Mouse (Mus musculus): Measurements from ENCODE around the gene Pck2. TPM values are rescaled to one million over a fixed set of nuclear protein-coding genes. Genes with fewer than 3 reads are reported as not detected.

Pck2 gene
- polyA plus RNA-seq (2021): 109 TPM

DNA sequence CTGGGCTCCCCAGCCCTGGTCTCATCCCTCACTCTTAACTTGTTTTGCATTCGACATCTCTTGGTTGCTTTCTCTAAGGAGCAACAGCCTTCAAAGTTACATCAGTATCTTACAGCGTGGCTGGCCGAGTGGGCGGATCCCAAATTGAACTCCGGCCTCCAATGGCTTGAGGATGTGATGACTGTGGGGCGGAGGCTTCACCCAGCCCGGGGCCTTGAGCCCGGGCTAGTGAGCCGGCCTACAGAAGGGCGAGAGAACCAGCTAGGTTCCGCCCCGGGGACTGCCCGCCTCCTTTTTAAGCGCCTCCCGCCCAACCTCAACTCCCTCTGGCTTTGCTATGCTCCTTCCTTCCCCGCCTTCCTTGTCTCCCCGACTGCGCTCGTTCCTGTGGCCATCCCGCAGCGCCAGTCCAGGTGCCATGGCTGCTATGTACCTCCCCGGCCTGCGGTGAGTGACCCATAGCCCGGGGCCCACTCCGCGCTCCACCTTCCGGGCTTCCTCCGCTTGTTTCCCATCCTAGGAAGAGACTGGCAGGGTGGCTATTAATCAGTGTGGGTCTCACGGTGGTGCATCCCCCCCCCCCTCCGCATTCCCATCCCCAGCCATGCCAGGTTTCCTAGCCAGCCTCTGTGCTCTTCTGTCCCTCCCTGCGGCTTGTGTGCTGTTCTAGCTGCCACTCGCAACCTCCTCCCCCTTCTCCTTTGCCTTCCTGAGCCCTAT is at the start of gene Pck2:
Pck2 (plus strand) TSS at position 200 of the 720 bp plus-strand sequence.
- in situ Hi-C loops (cut with MboI; ENCODE audit: low pct_unique_long_range_greater_than_20kb): no loop called here
- ATAC-seq (peak; percentile 97), DNase-seq (ENCODE audit: low read depth, low spot score) (no peak)
- no peaks in the 10 kb centered on the region for H3K27me3 ChIP-seq
- ChIA-PET CTCF (interaction anchor here (1.1 to 1.7 kb wide), 2 partner anchors 43 kb away, joined by 5 read pairs; no protein-coding TSS in a partner anchor), POLR2A (interaction anchor here (0.9 to 1.4 kb wide), 2 partner anchors 17 to 56 kb away, joined by 5 to 6 read pairs; no protein-coding TSS in a partner anchor)
- no peak for TF ChIP-seq CTCF (IDR thresholded peaks at IDR 0.05)

- ATAC-seq (peak; percentile 78), DNase-seq (ENCODE audit: low read depth, low spot score) (no peak)
- CTCF ChIA-PET: interaction anchor here (0.7 to 2.3 kb wide), 4 partner anchors 12 to 186 kb away, joined by 3 to 15 read pairs (median 4); partner anchors contain the start of gene Dhrs4
- in situ Hi-C loops (cut with MboI; ENCODE audit: low pct_unique_long_range_greater_than_20kb): loop anchor here (10.0 kb wide), 2 partner anchors 64 to 124 kb away; partner anchors contain the start of gene Rec8
- TF ChIP-seq CTCF (IDR thresholded peaks at IDR 0.05): no peak
- POLR2A ChIA-PET: interaction anchor here (1.7 kb wide), 1 partner anchor 11 kb away, joined by 5 read pairs; no protein-coding TSS in a partner anchor
- H3K27me3 ChIP-seq: no peaks in the 10 kb centered on the region
These were observed 49.5 kb upstream of the Pck2 start, which contains the start of gene Carmil3 for GRCm38 (mm10) chr14:55490361-55491201. TSS of gene Carmil3 (plus strand) at chr14:55490651.

DNA sequence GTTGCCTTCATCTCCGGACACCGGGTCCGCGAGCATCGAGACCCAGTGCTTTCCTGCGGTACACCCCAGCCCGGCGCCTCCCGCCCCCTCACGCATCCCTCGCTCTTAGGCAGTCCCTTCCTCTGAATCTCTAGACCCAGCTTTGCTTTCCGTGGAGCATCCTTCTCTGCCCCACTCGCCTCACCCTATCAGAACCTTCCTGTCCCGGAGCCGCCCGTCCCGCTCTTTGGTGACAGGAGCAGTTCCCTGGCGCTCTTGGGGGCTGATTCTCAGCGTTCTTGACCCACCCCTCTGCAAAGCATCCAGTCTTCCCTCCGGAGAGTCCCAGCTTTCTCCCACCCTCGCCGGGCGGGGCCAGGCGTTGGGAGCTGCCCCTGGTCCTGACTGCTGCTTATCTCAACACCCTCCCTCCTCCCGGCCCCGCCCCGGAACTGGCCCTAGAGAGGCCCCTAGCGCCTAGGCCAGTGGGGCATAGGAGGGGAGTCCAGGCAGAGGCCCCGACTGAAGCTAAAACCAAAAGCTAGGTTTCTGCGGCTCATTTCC is 48.7 kb upstream of the Pck2 start:
- H3K27me3 ChIP-seq: no peaks in the 10 kb centered on the region
- ChIA-PET CTCF (interaction anchor here (0.9 to 2.3 kb wide), 3 partner anchors 12 to 63 kb away, joined by 3 to 15 read pairs (median 4); partner anchors contain the start of gene Dhrs4), POLR2A (interaction anchor here (0.5 to 1.7 kb wide), 2 partner anchors 12 to 181 kb away, joined by 3 to 5 read pairs; no protein-coding TSS in a partner anchor)
- ATAC-seq (peak; percentile 49), DNase-seq (ENCODE audit: low read depth, low spot score) (no peak)
- no peak for TF ChIP-seq CTCF (IDR thresholded peaks at IDR 0.05)
- in situ Hi-C loops (cut with MboI; ENCODE audit: low pct_unique_long_range_greater_than_20kb): loop anchor here (10.0 kb wide), 2 partner anchors 63 to 123 kb away; partner anchors contain the start of gene Rec8

DNA sequence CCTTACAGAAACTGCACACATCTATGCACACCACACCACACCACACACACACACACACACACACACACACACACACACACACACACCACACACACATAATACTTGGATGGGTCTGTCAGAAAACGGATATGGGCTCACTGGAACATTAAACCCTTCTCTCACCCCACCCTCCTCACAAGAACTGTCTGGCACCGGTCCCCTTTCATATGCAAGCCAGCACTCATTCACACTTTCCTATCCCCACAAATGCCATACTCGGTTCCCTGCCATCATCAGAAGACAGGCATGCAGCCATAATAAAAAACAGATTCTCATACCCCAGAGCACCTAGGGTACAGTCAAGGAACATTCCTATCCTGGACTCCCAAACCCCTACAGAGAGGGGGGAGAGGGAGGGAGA is 48.0 kb upstream of the Pck2 start:
- ATAC-seq: no peak
- TF ChIP-seq CTCF (IDR thresholded peaks at IDR 0.05): no peak
- no peak for DNase-seq (ENCODE audit: low read depth, low spot score)
- no peaks in the 10 kb centered on the region for H3K27me3 ChIP-seq
- CTCF ChIA-PET: interaction anchor here (1.3 to 2.3 kb wide), 2 partner anchors 13 to 62 kb away, joined by 4 to 15 read pairs; partner anchors contain the start of gene Dhrs4
- in situ Hi-C loops (cut with MboI; ENCODE audit: low pct_unique_long_range_greater_than_20kb): loop anchor here (10.0 kb wide), 2 partner anchors 63 to 123 kb away; partner anchors contain the start of gene Rec8
- POLR2A ChIA-PET: no interaction called here

- no peak for ATAC-seq
- no peak for TF ChIP-seq CTCF (IDR thresholded peaks at IDR 0.05)
- no peaks in the 10 kb centered on the region for H3K27me3 ChIP-seq
- ChIA-PET POLR2A (no interaction called here), CTCF (interaction anchor here (1.1 kb wide), 1 partner anchor 17 kb away, joined by 4 read pairs; the partner anchor contains the start of gene Dhrs4)
- in situ Hi-C loops (cut with MboI; ENCODE audit: low pct_unique_long_range_greater_than_20kb): loop anchor here (10.0 kb wide), 2 partner anchors 59 to 119 kb away; partner anchors contain the start of gene Rec8
- no peak for DNase-seq (ENCODE audit: low read depth, low spot score)
These were observed 44.4 kb upstream of the Pck2 start for GRCm38 (mm10) chr14:55495509-55496240.

DNA sequence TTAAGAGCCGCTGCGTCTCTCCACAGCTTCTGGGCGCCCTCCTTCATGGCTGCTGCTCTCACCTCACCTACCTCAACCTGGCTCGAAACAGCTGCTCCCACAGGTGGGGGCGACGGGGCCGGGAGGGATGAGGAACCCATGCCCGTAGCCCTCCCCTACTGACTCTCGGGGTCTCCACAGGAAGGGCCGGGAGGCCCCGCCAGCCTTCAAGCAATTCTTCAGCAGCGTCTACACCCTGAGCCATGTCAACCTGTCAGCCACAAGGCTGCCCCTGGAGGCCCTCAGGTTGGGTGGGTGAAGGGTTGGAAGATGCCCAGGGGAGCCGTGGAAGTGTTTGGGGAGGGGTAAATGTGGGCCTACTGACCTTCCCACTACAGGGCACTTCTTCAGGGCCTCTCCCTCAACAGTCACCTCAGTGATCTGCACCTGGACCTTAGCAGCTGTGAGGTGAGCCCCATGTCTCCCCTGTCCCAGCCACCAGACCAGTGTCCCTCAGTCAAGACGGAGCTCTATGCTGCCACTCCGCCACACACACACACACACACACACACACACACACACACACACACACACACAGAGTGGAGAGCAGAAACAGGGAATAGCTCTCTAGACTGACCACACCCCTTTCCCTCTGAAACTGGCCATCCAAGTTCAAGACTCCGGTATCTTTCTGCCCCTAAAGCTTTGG is 43.2 kb upstream of the Pck2 start:
- ChIA-PET POLR2A (interaction anchor here (0.9 to 1.1 kb wide), 2 partner anchors 48 to 63 kb away, joined by 4 to 5 read pairs; partner anchors contain the start of genes A730061H03Rik and Dcaf11), CTCF (interaction anchor here (0.9 to 2.4 kb wide), 10 partner anchors 28 to 375 kb away, joined by 3 to 30 read pairs (median 4); partner anchors contain the start of genes Fitm1, Nrl and Pck2)
- DNase-seq (ENCODE audit: low read depth, low spot score) (no peak), ATAC-seq (no peak)
- TF ChIP-seq CTCF (IDR thresholded peaks at IDR 0.05): no peak
- in situ Hi-C loops (cut with MboI; ENCODE audit: low pct_unique_long_range_greater_than_20kb): loop anchor here (10.0 kb wide), 2 partner anchors 58 to 118 kb away; partner anchors contain the start of gene Rec8
- H3K27me3 ChIP-seq: no peaks in the 10 kb centered on the region

DNA sequence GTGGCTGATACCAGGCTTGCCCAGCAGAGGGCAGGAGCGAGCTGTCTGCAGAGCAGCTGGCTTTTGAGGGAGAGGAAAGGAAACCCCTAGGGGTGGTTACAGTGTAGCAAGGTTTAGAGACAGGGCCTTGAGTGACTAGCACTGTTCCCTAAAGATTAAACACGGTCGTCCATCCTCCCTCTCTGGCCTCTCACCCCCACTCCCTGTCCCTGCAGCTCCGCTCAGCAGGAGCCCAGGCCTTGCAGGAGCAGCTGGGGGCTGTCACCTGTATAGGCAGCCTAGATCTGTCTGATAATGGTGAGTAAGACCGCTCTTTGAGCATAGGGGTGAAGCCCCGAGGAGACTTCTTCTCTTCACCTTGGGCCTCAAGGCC is 42.6 kb upstream of the Pck2 start:
- peaks cover 3% of the 10 kb centered on the region for H3K27me3 ChIP-seq
- ChIA-PET CTCF (interaction anchor here (0.9 to 2.4 kb wide), 10 partner anchors 27 to 376 kb away, joined by 3 to 30 read pairs (median 4); partner anchors contain the start of genes Fitm1, Nrl and Pck2), POLR2A (interaction anchor here (0.9 to 1.1 kb wide), 2 partner anchors 47 to 63 kb away, joined by 4 to 5 read pairs; partner anchors contain the start of genes A730061H03Rik and Dcaf11)
- TF ChIP-seq CTCF (IDR thresholded peaks at IDR 0.05): no peak
- peak; percentile 27 for DNase-seq (ENCODE audit: low read depth, low spot score)
- peak; percentile 52 for ATAC-seq
- in situ Hi-C loops (cut with MboI; ENCODE audit: low pct_unique_long_range_greater_than_20kb): loop anchor here (10.0 kb wide), 2 partner anchors 57 to 117 kb away; partner anchors contain the start of gene Rec8

GRCm38 (mm10) chr14:55505612-55506011 is 34.5 kb upstream of the Pck2 start:
- POLR2A ChIA-PET: no interaction called here
- CTCF ChIA-PET: interaction anchor here (0.6 kb wide), 1 partner anchor 511 kb away, joined by 3 read pairs; no protein-coding TSS in a partner anchor
- no peak for ATAC-seq
- in situ Hi-C loops (cut with MboI; ENCODE audit: low pct_unique_long_range_greater_than_20kb): no loop called here
- TF ChIP-seq CTCF (IDR thresholded peaks at IDR 0.05): no peak
- DNase-seq (ENCODE audit: low read depth, low spot score): no peak
- H3K27me3 ChIP-seq: peaks cover 51% of the 10 kb centered on the region
